Mouse (Mus musculus): ENCODE measurements at regions not wholly inside any gene's neighbourhood (a gene's known extent, or its start where the extent isn't known, plus 50 kb on each side); places are given as distances from the start of the nearest gene placed in this dataset.
"Not testable (repeated sequence)": the region's sequence is repeated elsewhere in the genome, so short reads cannot be mapped to it uniquely, and the experiment has no call there.

DNA sequence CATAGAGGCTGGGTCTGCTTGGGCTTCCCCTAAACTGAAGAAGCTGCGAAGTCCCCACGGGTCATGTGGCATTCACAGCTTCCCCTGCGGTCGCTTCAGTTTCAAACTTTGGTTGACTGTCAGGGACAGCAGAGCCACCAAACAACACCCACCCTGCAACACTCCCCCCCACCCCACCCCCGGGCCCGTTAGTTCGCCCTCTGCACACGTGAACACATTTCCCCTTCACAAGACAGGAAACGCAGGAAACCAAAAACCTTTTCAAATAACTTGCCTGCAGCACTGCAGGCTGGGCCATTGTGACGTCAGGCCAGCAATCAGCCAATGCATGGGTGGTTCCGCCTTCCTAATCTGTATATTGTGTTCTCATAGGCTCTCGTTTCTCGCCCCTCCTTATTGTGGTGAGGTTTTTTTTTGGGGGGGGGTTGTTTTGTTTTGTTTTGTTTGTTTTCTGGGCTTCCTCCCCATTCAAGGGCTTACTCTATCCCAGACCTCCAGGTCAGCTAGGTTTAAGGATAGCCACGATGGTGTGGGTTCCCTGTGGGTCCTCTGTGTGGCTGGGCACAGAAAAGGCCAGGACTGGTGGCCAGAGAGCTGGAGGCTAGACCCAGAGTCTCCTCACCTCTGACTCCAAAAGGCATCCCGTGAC, 82.2 kb upstream of the Med13l start:
- ATAC-seq (replicated peaks; ENCODE audit: low FRiP score, poor library complexity, severe bottlenecking) = peak; percentile 65

DNA sequence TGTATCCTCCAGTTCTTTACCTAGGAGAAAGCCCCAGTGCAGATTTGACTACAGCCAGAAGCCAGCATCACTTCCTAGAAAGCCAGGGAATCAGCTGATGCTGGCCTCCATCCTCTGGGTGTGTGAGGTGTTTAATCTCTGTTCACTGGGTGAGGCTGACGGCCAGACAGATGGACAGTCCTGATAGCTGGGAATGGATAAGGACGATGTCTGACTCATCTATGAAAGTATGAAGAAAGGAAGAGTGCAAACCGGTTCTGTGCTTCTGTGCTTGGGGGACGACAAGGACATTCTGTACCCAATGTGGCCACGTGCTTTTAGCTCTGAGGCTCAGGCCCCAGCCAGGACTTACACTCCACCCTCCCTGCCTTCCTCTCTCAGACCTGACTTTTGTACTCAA, 80.5 kb upstream of the Med13l start:
- peak; percentile 64 for ATAC-seq (replicated peaks; ENCODE audit: low FRiP score, poor library complexity, severe bottlenecking)

- peak; percentile 19; the same call in 1 of the 2 replicates for ATAC-seq (replicated peaks; ENCODE audit: low FRiP score, poor library complexity, severe bottlenecking)
Observed at GRCm38 (mm10) chr5:118480965-118481793, 79.3 kb upstream of the Med13l start.

GRCm38 (mm10) chr5:118481794-118482049, 78.8 kb upstream of the Med13l start:
- no peak for ATAC-seq (replicated peaks; ENCODE audit: low FRiP score, poor library complexity, severe bottlenecking)

- ATAC-seq (replicated peaks; ENCODE audit: low FRiP score, poor library complexity, severe bottlenecking) = no peak
Observed at GRCm38 (mm10) chr5:118482598-118482997, 77.9 kb upstream of the Med13l start.

DNA sequence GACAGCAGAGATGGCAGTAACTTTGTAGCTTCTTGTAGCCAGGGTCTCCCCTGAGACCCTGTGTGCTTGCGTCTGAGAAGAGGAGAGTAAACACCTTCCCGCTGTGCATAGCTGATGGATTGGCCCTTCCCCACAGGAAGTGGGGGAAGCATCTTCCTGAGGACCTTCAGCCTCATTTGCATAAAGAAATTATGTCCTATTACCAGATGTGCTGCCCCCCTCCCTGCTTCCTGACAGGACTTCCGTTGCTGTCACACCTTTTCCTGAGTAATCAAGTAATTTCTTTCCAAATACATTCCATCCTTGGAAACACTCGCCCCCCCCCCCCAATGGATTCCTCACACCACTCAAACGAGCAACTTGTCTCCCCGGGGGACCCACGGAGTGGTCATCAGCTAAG, 77.5 kb upstream of the Med13l start:
- ATAC-seq (replicated peaks; ENCODE audit: low FRiP score, poor library complexity, severe bottlenecking) = no peak

DNA sequence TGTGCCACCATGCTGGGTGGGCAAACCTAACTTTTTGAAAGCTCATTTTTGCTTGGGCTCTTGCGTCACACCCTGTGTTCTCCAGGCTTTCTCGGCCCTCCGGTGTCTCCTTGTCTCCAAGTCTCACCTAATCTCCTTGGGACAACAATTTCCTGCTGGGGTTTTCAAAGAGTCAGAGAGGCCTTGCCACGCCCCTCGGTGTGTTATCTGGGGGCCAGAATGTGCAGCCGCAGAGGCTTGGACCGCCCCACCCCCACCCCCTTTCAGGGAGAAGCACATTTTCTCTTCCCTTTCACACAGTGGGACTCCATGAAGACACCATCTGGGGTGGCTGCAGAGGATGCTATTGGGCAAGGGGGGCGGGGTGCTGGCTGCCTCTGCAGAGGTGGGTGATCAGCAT, 76.9 kb upstream of the Med13l start:
- ATAC-seq (replicated peaks; ENCODE audit: low FRiP score, poor library complexity, severe bottlenecking) = peak; percentile 76

DNA sequence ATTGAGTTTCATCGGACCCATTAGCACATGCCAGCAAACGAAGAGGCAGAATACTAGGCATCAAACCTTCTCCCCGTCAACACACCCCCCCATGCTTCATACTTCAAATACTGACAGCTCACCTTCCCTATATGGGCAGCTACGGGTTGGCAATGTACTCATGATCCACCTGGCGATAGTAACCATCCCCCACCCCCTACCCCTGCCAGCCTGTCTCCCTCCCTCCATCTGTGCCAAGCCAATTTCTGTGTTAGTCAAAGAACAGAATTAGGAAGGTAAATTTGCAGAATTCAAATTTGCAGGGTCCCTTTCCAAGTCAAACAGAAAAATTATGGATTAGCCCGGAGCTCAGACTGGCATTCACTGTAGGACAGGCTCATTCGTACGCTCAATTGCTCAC, 75.3 kb upstream of the Med13l start:
- no peak for ATAC-seq (replicated peaks; ENCODE audit: low FRiP score, poor library complexity, severe bottlenecking)

- not testable (repeated sequence) for ATAC-seq (replicated peaks; ENCODE audit: low FRiP score, poor library complexity, severe bottlenecking)
Observed at GRCm38 (mm10) chr5:118492522-118492921, 68.0 kb upstream of the Med13l start.

- 0 out of 2 replicates have a peak, but pooled peaks have one; percentile 10 for ATAC-seq (replicated peaks; ENCODE audit: low FRiP score, poor library complexity, severe bottlenecking)
Observed at GRCm38 (mm10) chr5:118494649-118495477, 65.6 kb upstream of the Med13l start.

DNA sequence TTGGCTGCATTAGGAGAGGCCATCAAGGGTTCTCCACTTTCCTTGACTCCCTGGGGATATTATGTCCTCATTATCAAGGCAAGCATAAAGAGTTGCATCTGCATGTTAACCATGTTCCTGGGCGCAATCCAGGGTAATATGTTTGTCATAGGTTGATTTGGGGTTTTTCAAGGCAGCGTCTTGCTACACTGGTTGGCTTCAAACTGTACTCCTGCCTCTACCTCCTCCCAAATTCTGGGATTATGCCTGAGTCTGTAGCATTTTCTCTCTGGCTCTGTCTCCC, 65.1 kb upstream of the Med13l start:
- no peak for ATAC-seq (replicated peaks; ENCODE audit: low FRiP score, poor library complexity, severe bottlenecking)

DNA sequence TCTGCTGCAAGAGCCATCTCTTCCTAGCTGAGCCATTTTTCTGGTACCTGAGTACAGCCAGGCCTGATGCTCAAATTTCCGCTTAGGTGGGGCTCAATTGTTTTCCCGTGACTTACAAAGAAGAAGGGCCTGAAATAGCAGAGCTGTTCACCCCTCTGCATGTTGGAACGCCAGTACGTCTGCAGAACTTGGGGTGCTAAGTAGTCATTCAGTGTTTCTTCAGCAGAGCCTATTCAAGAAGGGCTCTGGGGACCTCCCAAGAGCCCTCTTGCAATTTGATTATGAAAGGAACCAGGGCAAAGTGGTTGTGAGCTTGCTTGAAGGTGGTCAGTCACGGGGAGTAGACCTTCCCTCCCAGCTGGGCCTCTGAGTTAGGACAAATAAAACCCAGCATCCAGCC, 58.9 kb upstream of the Med13l start:
- no peak for ATAC-seq (replicated peaks; ENCODE audit: low FRiP score, poor library complexity, severe bottlenecking)

GRCm38 (mm10) chr5:118502991-118503390, 57.5 kb upstream of the Med13l start:
- no peak for ATAC-seq (replicated peaks; ENCODE audit: low FRiP score, poor library complexity, severe bottlenecking)

DNA sequence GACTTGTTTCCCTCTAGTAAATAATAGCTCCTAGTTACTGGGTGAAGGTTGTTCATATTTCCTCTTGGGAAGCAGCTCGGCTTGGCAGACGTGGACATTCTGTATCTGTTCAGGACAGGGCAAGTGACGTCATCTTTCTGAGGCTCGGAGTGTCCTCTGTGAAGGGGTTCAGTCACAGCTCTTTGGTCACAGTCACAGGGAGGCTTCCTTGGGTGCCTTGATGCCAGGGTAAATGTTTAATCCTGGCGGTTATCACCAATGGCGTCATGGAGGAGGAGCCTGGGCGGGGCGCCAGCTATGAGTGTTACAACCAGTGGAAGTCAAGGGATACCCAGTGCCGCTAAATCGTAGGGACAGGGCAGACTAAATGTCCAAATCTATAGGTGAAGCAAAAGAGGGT, 56.3 kb upstream of the Med13l start:
- ATAC-seq (replicated peaks; ENCODE audit: low FRiP score, poor library complexity, severe bottlenecking) = no peak

DNA sequence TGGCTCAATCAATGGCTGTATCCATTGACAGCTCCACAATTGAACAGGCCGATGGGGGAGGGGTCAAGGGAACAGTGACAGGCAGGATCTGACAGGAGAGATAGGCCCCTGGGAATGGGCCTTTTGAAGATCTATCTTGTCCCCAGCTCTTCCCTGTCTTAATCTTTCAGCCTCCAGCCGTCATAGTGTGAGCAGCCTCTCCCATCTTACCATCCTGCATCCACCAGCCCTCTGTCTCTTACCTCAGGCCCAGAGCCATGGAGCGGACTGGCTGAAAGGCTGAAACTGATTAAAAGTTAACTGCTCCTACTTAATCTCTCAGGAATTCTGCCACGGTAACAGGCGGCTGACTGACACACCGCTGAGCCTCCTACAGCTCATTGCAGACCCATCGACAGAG, 55.6 kb upstream of the Med13l start:
- ATAC-seq (replicated peaks; ENCODE audit: low FRiP score, poor library complexity, severe bottlenecking) = no peak; the same call in 1 of the 2 replicates

DNA sequence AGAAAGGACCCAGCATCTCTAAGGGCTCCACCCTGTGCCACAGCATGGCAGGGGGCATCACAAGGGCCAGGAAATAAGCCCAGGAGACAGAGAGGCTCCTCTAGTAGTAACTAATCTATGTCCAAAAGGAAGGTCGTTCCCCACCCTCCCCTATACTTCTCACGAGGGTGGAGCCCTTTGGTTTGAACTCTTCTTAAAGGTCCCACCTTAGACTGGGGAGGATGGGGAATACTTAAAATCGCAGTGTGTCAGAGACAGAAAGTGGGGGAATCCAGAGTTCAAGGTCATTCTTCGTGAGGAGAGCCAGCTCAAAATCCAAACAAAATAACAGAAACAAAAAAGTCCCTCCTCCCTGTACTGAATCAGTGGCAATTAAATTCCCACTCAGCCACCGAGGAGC, 50.6 kb upstream of the Med13l start:
- ATAC-seq (replicated peaks; ENCODE audit: low FRiP score, poor library complexity, severe bottlenecking) = no peak
